Mouse (Mus musculus): ENCODE results near the gene Gm3752. TPM values are rescaled to one million over a fixed set of nuclear protein-coding genes. Genes with fewer than 3 reads are reported as not detected.
"Not testable (repeated sequence)": the region's sequence is repeated elsewhere in the genome, so short reads cannot be mapped to it uniquely, and the experiment has no call there.

Gene Gm3752
- polyA plus RNA-seq (2015; fragmentation: Nextera tagmentation; extraction: Ambion mirVana), result 0.08 TPM in 1 of 2 replicates, not detected in the other

DNA sequence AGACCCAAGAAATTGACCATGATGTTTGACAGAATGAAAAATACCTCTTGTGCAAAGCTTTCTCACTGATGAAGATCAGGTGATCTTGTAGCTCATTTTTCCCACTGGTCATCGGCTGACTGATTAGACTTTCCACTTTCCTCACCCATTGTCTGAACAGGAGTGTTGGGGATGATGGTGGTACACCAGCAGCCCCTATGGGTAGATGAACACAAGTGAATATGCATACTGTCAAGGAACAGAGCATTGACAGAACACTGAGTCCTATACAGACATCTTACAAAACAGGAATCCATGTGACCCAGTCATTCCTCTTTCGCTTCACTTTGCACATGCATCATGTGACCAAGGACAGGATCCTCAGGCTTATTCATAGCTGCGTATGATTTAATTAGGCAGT, at the start of gene Gm3752:
Gene Gm3752 (minus strand): TSS at position 101 of the 400 bp plus-strand sequence.
- WGBS, result 80% methylated on average over 1 of the region's 3 CpGs
- not testable (repeated sequence) for H3K27me3 ChIP-seq (replicated peaks; ENCODE audit: control insufficient read depth, insufficient read depth, low read length); H3K4me2 ChIP-seq (replicated peaks; ENCODE audit: low read depth); ATAC-seq; H3K9ac ChIP-seq (ENCODE audit: low read depth, low read length); H3K36me3 ChIP-seq (ENCODE audit: control insufficient read depth, insufficient read depth); H3K4me3 ChIP-seq (ENCODE audit: low read depth, low read length); H3K4me1 ChIP-seq (replicated peaks; ENCODE audit: control insufficient read depth, insufficient read depth, low read length); H3K9me3 ChIP-seq (ENCODE audit: control insufficient read depth); H3K27ac ChIP-seq (ENCODE audit: low read depth, low read length)

DNA sequence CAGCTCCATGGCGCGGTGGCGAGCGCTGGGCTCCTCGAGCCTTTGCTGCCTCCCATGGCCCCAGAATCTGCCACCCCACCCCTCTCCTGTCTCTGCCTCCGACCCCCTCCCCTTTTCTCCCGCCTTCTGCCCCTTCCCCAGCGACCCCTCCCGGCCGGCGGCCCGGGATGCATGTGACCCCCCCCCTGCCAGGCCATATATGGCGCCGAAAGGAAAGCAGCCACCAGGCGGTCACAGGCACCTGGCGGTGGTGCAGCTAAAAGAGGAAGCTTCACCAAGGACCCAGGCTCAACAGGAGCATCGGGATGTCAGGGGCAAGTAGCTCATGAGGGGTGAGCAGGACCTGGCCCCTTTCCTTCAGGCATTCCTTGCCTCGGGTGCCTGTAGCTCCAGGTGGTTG, 5.2 kb upstream of the Gm3752 start:
- H3K4me1 ChIP-seq (replicated peaks; ENCODE audit: control insufficient read depth, insufficient read depth, low read length); ATAC-seq; H3K36me3 ChIP-seq (ENCODE audit: control insufficient read depth, insufficient read depth); H3K4me3 ChIP-seq (ENCODE audit: low read depth, low read length); H3K9ac ChIP-seq (ENCODE audit: low read depth, low read length); H3K27me3 ChIP-seq (replicated peaks; ENCODE audit: control insufficient read depth, insufficient read depth, low read length); H3K9me3 ChIP-seq (ENCODE audit: control insufficient read depth); H3K27ac ChIP-seq (ENCODE audit: low read depth, low read length): not testable (repeated sequence)
- peak overlapping the region; percentile 49 for H3K4me2 ChIP-seq (replicated peaks; ENCODE audit: low read depth)
- under 1% methylated on average over 12 of the region's 18 CpGs for WGBS

- ATAC-seq; H3K27ac ChIP-seq (ENCODE audit: low read depth, low read length); H3K36me3 ChIP-seq (ENCODE audit: control insufficient read depth, insufficient read depth); H3K4me2 ChIP-seq (replicated peaks; ENCODE audit: low read depth); H3K9ac ChIP-seq (ENCODE audit: low read depth, low read length); H3K4me3 ChIP-seq (ENCODE audit: low read depth, low read length); H3K27me3 ChIP-seq (replicated peaks; ENCODE audit: control insufficient read depth, insufficient read depth, low read length); H3K4me1 ChIP-seq (replicated peaks; ENCODE audit: control insufficient read depth, insufficient read depth, low read length); H3K9me3 ChIP-seq (ENCODE audit: control insufficient read depth): not testable (repeated sequence)
- no CpG with 5 or more reads among the region's 2 CpGs for WGBS
These were observed 32.7 kb downstream of the Gm3752 start, which contains the start of gene Gm3755 for GRCm38 (mm10) chr14:7450817-7451216. Gene Gm3755 (minus strand): TSS chr14:7450917.

DNA sequence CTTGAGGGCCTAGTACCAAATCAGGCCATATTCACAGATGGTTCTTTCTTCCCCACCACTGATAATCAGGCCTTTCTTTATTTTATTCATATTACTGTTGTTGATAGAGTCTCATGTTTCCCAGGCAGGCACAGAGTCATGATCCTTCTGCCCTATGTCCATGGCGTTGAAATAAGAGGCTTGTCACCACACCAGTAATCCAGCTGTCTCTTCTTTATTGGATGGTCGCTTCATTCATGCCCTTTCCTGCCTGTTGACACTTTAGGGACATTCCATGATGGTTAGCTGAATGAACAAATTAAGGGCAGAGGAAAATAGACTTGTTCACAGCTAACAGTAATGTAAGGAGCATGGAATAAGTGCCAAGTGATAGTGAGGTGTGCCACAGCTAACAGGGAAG, 61.1 kb downstream of the Gm3752 start:
- not testable (repeated sequence) for H3K36me3 ChIP-seq (ENCODE audit: control insufficient read depth, insufficient read depth); ATAC-seq; H3K4me3 ChIP-seq (ENCODE audit: low read depth, low read length); H3K9me3 ChIP-seq (ENCODE audit: control insufficient read depth); H3K27me3 ChIP-seq (replicated peaks; ENCODE audit: control insufficient read depth, insufficient read depth, low read length); H3K4me2 ChIP-seq (replicated peaks; ENCODE audit: low read depth); H3K9ac ChIP-seq (ENCODE audit: low read depth, low read length); H3K27ac ChIP-seq (ENCODE audit: low read depth, low read length); H3K4me1 ChIP-seq (replicated peaks; ENCODE audit: control insufficient read depth, insufficient read depth, low read length)
- WGBS, result 77% methylated on average over 2 of the region's 2 CpGs

Other genes with a start within 250 kb of the Gm3752 start
- not detected in 2 replicates for gene Gm3727, start 219.0 kb downstream of the Gm3752 start, polyA plus RNA-seq (2015; fragmentation: Nextera tagmentation; extraction: Ambion mirVana)
- 0.24 and 0.27 TPM in 2 replicates for gene Gm3739, start 168.7 kb downstream of the Gm3752 start, polyA plus RNA-seq (2015; fragmentation: Nextera tagmentation; extraction: Ambion mirVana)
- not detected in 2 replicates for gene Gm5797, start 151.4 kb downstream of the Gm3752 start, polyA plus RNA-seq (2015; fragmentation: Nextera tagmentation; extraction: Ambion mirVana)
- gene Gm8374, start 118.6 kb downstream of the Gm3752 start, polyA plus RNA-seq (2015; fragmentation: Nextera tagmentation; extraction: Ambion mirVana), result not detected in 2 replicates
- 0.14 TPM in 1 of 2 replicates, not detected in the other for gene Gm3755, start 32.8 kb downstream of the Gm3752 start, polyA plus RNA-seq (2015; fragmentation: Nextera tagmentation; extraction: Ambion mirVana)
- gene Gm3558, start 84.8 kb upstream of the Gm3752 start, polyA plus RNA-seq (2015; fragmentation: Nextera tagmentation; extraction: Ambion mirVana), result 0.13 and 0.27 TPM in 2 replicates
- not detected in 2 replicates for gene Gm10338, start 111.8 kb upstream of the Gm3752 start, polyA plus RNA-seq (2015; fragmentation: Nextera tagmentation; extraction: Ambion mirVana)
- gene Gm10128, start 160.2 kb upstream of the Gm3752 start, polyA plus RNA-seq (2015; fragmentation: Nextera tagmentation; extraction: Ambion mirVana), result not detected in 2 replicates